Mouse (Mus musculus): ENCODE data around the gene Dync1li1. TPM values are rescaled to one million over a fixed set of nuclear protein-coding genes. Genes with fewer than 3 reads are reported as not detected.
A peak's percentile ranks its signal among the peaks of the same experiment; 100 is the strongest.

Dync1li1 gene
- polyA plus RNA-seq, 1 experiment from 2014 or later: 118 TPM

DNA sequence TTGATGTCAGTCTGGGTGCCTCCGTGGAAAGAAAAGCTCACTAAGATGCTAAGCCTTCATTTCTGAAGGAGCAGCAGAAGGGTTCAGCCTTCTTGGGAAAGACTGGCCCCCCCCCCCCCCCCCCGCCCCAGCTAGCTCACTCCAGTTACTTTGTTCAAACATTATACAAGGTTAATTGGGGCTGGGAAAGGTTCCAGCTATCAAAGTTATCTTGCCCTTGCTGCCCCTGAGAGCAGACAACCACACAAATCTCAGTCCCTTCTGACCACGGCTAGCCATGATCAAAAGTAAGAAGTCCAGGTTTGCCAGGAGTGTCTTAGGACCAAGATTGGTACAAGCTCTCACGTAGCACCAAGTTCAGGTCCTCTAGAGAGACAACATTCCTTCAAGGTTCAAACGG, 19.6 kb upstream of the Dync1li1 start:
- H3K4me1 ChIP-seq (ENCODE audit: control insufficient read depth, insufficient read depth, low read length): peaks cover 9% of the 10 kb centered on the region
- H3K27me3 ChIP-seq (ENCODE audit: control insufficient read depth, insufficient read depth, low read depth, low read length): no peaks in the 10 kb centered on the region
- no peaks in the 10 kb centered on the region for H3K9me3 ChIP-seq (replicated peaks; ENCODE audit: control insufficient read depth, low read length, poor library complexity, severe bottlenecking)
- ATAC-seq: no peak
- no peak overlapping the region for H3K27ac ChIP-seq (ENCODE audit: low read length)
- no peaks in the 10 kb centered on the region for H3K36me3 ChIP-seq (ENCODE audit: control insufficient read depth, insufficient read depth, low read length)
- 84% methylated on average over 4 of the region's 5 CpGs for WGBS
- no peak overlapping the region for H3K4me3 ChIP-seq (ENCODE audit: low read depth, low read length)
- no peak overlapping the region for H3K9ac ChIP-seq (ENCODE audit: low read depth, low read length)
- no peak overlapping the region for H3K4me2 ChIP-seq (ENCODE audit: low read length)

DNA sequence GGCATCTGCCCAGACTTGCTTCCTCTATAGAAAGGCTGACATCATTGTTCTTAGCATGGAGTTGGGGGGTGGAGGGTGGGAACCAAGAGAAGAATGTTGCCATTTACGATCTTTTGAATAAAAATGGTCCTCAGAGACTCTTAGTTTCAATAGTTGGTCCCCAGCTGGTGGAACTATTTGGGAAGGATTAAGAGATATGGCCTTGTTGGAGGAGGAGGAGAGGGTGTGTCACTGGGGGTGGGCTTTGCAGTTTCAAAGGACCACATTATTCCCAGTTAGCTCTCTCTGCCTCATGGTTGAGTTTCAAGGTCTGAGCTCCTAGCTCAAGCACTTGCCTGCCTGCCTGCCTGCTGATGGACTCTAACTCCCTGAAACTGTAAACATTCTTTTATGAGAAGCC, 16.6 kb upstream of the Dync1li1 start:
- Histone ChIP-seq H3K36me3 (ENCODE audit: control insufficient read depth, insufficient read depth, low read length) (no peaks in the 10 kb centered on the region), H3K27ac (ENCODE audit: low read length) (no peak overlapping the region), H3K4me3 (ENCODE audit: low read depth, low read length) (no peak overlapping the region), H3K4me2 (ENCODE audit: low read length) (no peak overlapping the region), H3K9me3 (replicated peaks; ENCODE audit: control insufficient read depth, low read length, poor library complexity, severe bottlenecking) (no peaks in the 10 kb centered on the region), H3K4me1 (ENCODE audit: control insufficient read depth, insufficient read depth, low read length) (peaks cover 9% of the 10 kb centered on the region), H3K27me3 (ENCODE audit: control insufficient read depth, insufficient read depth, low read depth, low read length) (no peaks in the 10 kb centered on the region), H3K9ac (ENCODE audit: low read depth, low read length) (no peak overlapping the region)
- ATAC-seq: no peak
- WGBS: 31% methylated on average over 1 of the region's 1 CpGs

DNA sequence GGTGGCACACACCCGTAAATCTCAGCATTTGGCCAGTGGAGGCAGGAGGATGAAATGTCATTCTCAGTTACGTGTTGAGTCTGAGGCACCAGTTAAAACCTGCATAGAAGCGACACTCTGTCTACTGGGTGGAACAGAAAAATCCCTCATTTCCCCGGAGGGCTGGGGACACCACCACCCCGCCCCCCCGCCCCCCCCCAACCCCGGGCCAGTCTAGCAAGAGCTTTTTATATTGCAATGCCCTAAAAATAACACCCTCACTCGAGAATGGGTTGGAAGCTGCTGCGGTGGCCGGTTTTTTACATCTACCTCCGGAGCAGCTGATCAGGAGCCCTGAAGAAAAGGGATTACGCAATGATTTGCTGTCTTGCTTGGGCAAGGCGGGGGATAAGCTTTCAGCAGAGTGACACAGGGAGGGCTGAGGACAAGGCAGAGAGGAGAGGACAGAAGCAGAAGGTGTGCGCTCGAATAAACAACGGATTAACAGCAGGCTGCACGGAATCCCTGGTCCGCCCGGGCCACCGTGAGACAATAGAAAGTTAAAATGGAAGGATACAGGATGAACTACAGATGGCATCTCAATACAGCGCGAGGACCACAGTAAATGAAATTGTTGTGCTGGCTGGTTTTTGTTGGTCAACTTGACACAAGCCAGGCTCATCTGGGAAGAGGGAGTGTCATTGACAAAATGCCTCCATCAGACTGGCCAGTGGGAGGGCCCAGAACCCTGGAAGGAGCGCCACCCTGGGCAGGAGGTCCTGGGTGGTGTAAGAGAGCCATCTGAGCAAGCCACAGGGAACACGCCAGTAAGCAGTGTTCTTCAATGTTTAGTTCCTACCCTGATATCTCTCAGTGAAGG, 15.7 kb upstream of the Dync1li1 start:
- Histone ChIP-seq H3K4me1 (ENCODE audit: control insufficient read depth, insufficient read depth, low read length) (peaks cover 9% of the 10 kb centered on the region), H3K9me3 (replicated peaks; ENCODE audit: control insufficient read depth, low read length, poor library complexity, severe bottlenecking) (no peaks in the 10 kb centered on the region), H3K36me3 (ENCODE audit: control insufficient read depth, insufficient read depth, low read length) (no peaks in the 10 kb centered on the region), H3K9ac (ENCODE audit: low read depth, low read length) (peak overlapping the region; percentile 59), H3K27ac (ENCODE audit: low read length) (peak overlapping the region; percentile 85), H3K4me3 (ENCODE audit: low read depth, low read length) (peak overlapping the region; percentile 35), H3K4me2 (ENCODE audit: low read length) (peak overlapping the region; percentile 63), H3K27me3 (ENCODE audit: control insufficient read depth, insufficient read depth, low read depth, low read length) (no peaks in the 10 kb centered on the region)
- WGBS: 2% methylated on average over 24 of the region's 24 CpGs
- peak; percentile 76 for ATAC-seq

DNA sequence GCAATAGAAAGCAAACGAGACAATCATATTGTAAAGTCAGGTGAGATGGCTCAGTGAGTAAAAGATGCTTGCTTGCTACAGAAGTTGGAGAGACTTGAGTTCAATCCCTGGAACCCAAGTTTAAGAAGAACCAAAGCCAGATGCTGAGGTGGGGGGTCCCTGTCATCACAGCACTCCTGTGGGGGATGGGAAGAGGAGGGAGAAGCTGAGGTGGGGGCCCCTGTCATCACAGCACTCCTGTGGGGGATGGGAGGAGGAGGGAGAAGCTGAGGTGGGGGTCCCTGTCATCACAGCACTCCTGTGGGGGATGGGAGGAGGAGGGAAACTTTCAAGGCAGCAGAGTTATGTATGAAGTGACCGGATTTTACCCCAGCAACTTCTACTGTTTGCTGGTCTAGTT, 15.0 kb upstream of the Dync1li1 start:
- Histone ChIP-seq H3K9me3 (replicated peaks; ENCODE audit: control insufficient read depth, low read length, poor library complexity, severe bottlenecking) (no peaks in the 10 kb centered on the region), H3K4me2 (ENCODE audit: low read length) (peak overlapping the region; percentile 63), H3K36me3 (ENCODE audit: control insufficient read depth, insufficient read depth, low read length) (no peaks in the 10 kb centered on the region), H3K4me3 (ENCODE audit: low read depth, low read length) (peak overlapping the region; percentile 35; the same call in 1 of the 2 replicates), H3K27ac (ENCODE audit: low read length) (peak overlapping the region; percentile 85), H3K27me3 (ENCODE audit: control insufficient read depth, insufficient read depth, low read depth, low read length) (no peaks in the 10 kb centered on the region), H3K9ac (ENCODE audit: low read depth, low read length) (peak overlapping the region; percentile 59), H3K4me1 (ENCODE audit: control insufficient read depth, insufficient read depth, low read length) (peaks cover 9% of the 10 kb centered on the region)
- ATAC-seq: no peak
- 57% methylated on average over 2 of the region's 2 CpGs for WGBS

DNA sequence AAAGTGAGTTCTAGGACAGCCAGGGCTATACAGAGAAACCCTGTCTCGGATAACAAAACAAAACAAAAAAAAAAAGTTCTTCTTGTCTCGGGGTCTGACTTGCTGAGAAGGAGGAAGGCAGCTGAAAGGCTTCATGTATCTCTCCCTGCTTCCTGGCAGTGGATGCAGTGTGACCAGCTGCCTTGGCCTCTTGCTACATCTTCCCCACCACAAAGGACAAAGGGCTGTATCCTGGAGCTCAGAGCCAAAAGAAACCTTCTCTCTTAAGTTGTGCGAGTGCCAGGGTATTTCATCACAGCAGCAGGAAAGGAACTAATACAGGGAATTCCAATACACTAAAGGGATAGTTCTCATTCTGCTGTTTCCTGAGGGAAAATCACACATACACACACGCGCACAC, 10.0 kb upstream of the Dync1li1 start:
- no peak overlapping the region for H3K4me3 ChIP-seq (ENCODE audit: low read depth, low read length)
- no peak overlapping the region for H3K4me2 ChIP-seq (ENCODE audit: low read length)
- H3K9me3 ChIP-seq (replicated peaks; ENCODE audit: control insufficient read depth, low read length, poor library complexity, severe bottlenecking): no peaks in the 10 kb centered on the region
- 83% methylated on average over 5 of the region's 5 CpGs for WGBS
- H3K4me1 ChIP-seq (ENCODE audit: control insufficient read depth, insufficient read depth, low read length): peaks cover 4% of the 10 kb centered on the region
- H3K9ac ChIP-seq (ENCODE audit: low read depth, low read length): no peak overlapping the region
- no peak for ATAC-seq
- no peak overlapping the region for H3K27ac ChIP-seq (ENCODE audit: low read length)
- no peaks in the 10 kb centered on the region for H3K36me3 ChIP-seq (ENCODE audit: control insufficient read depth, insufficient read depth, low read length)
- no peaks in the 10 kb centered on the region for H3K27me3 ChIP-seq (ENCODE audit: control insufficient read depth, insufficient read depth, low read depth, low read length)

DNA sequence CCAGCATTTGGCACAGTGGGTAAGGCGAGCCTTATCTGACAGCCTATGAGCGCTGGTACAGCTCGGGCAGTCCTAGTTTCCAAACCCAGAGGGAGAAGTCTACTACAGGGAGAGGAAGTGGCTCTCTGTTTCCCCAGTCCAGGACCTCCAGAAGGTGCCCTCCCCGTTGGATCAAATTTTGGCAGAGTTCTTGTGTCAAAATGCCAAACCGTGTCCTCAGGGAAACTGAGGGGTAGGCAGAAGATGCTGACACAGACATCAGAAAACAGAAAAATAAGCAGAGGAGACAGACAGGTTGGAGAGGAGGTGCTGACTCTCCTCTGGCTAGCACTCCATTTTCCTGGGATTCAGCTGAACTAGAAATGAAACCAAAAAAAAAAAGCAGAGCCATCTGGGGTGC, 8.6 kb upstream of the Dync1li1 start:
- no peaks in the 10 kb centered on the region for H3K9me3 ChIP-seq (replicated peaks; ENCODE audit: control insufficient read depth, low read length, poor library complexity, severe bottlenecking)
- WGBS: 86% methylated on average over 5 of the region's 5 CpGs
- no peaks in the 10 kb centered on the region for H3K4me1 ChIP-seq (ENCODE audit: control insufficient read depth, insufficient read depth, low read length)

DNA sequence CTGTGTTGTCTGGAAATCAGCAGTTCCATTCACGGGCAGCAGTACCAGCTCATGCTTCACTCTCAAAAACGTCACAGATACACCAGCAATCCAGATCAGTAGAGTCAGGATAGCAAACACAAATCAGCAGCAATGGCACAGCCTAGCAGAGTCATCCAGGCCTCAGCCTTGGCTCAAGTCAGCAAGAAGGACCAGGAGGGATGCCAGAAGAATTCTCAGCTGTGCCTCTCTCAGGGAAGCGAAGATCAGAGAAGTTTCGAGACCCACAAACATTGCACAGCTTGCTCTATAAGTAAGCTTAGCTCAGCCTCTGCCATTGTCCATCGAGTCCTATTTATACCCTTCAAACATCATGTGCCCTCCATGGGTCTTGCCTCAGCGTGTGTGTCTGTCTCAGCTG, 8.1 kb upstream of the Dync1li1 start:
- no peaks in the 10 kb centered on the region for H3K9me3 ChIP-seq (replicated peaks; ENCODE audit: control insufficient read depth, low read length, poor library complexity, severe bottlenecking)
- WGBS: 84% methylated on average over 6 of the region's 6 CpGs
- no peak overlapping the region for H3K27ac ChIP-seq (ENCODE audit: low read length)
- no peak for ATAC-seq
- no peaks in the 10 kb centered on the region for H3K36me3 ChIP-seq (ENCODE audit: control insufficient read depth, insufficient read depth, low read length)
- no peaks in the 10 kb centered on the region for H3K27me3 ChIP-seq (ENCODE audit: control insufficient read depth, insufficient read depth, low read depth, low read length)
- no peak overlapping the region for H3K4me3 ChIP-seq (ENCODE audit: low read depth, low read length)
- no peaks in the 10 kb centered on the region for H3K4me1 ChIP-seq (ENCODE audit: control insufficient read depth, insufficient read depth, low read length)
- H3K4me2 ChIP-seq (ENCODE audit: low read length): no peak overlapping the region
- H3K9ac ChIP-seq (ENCODE audit: low read depth, low read length): no peak overlapping the region

More for the DNA sequence above, 8.6 kb upstream of the Dync1li1 start:
- H3K27me3 ChIP-seq (ENCODE audit: control insufficient read depth, insufficient read depth, low read depth, low read length): no peaks in the 10 kb centered on the region
- no peak for ATAC-seq
- H3K4me2 ChIP-seq (ENCODE audit: low read length): no peak overlapping the region
- H3K27ac ChIP-seq (ENCODE audit: low read length): no peak overlapping the region
- H3K4me3 ChIP-seq (ENCODE audit: low read depth, low read length): no peak overlapping the region
- H3K9ac ChIP-seq (ENCODE audit: low read depth, low read length): no peak overlapping the region
- no peaks in the 10 kb centered on the region for H3K36me3 ChIP-seq (ENCODE audit: control insufficient read depth, insufficient read depth, low read length)

DNA sequence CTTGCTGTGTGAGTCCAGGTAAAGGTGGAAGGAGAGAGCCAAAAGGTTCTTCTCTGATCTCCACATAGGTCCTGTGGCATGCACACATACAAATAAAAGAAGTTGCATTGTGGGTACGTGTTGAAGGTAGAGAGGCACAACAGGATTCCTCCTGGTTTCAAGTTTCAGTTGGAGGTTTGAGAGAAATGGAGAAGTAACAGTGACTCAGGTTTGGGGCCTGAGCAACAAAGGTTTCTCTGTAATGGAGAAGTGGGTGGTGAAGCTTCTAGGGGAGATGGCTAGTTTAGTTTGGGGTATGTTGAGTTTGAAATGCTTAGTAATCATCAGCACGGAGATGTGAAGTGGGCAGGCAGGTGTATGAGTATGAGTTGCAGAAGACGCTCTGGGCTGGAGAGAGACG, 6.4 kb upstream of the Dync1li1 start:
- H3K36me3 ChIP-seq (ENCODE audit: control insufficient read depth, insufficient read depth, low read length): no peaks in the 10 kb centered on the region
- H3K4me2 ChIP-seq (ENCODE audit: low read length): no peak overlapping the region
- H3K4me3 ChIP-seq (ENCODE audit: low read depth, low read length): no peak overlapping the region
- H3K4me1 ChIP-seq (ENCODE audit: control insufficient read depth, insufficient read depth, low read length): no peaks in the 10 kb centered on the region
- ATAC-seq: no peak
- no peaks in the 10 kb centered on the region for H3K9me3 ChIP-seq (replicated peaks; ENCODE audit: control insufficient read depth, low read length, poor library complexity, severe bottlenecking)
- 88% methylated on average over 4 of the region's 4 CpGs for WGBS
- H3K27me3 ChIP-seq (ENCODE audit: control insufficient read depth, insufficient read depth, low read depth, low read length): no peaks in the 10 kb centered on the region
- H3K27ac ChIP-seq (ENCODE audit: low read length): no peak overlapping the region
- H3K9ac ChIP-seq (ENCODE audit: low read depth, low read length): no peak overlapping the region

DNA sequence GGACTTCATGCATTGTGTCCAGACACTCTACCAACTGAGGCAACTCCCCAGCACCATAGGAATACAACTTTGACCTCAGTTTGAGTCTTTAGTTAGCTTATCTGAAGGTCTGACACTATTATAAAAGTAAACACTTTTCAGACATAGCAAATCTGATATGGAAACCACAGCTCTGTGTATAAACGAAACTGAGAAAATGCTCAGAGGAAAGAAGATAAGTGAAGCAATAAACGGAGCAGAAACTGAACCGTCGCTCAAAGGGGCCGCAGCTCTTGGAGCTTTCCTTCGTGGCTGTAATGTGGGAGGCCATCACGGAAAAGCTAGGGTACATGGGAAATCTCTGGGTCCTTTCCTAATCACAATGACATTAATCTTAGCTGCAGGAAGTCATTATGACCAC, 2.3 kb upstream of the Dync1li1 start:
- H3K36me3 ChIP-seq (ENCODE audit: control insufficient read depth, insufficient read depth, low read length): 0 out of 2 replicates have a peak, but pooled peaks cover 2% of the 10 kb centered on the region
- 94% methylated on average over 7 of the region's 7 CpGs for WGBS
- H3K4me1 ChIP-seq (ENCODE audit: control insufficient read depth, insufficient read depth, low read length): peaks cover 24% of the 10 kb centered on the region
- no peak overlapping the region for H3K27ac ChIP-seq (ENCODE audit: low read length)
- ATAC-seq: no peak
- H3K4me3 ChIP-seq (ENCODE audit: low read depth, low read length): no peak overlapping the region
- H3K9me3 ChIP-seq (replicated peaks; ENCODE audit: control insufficient read depth, low read length, poor library complexity, severe bottlenecking): no peaks in the 10 kb centered on the region
- no peak overlapping the region for H3K9ac ChIP-seq (ENCODE audit: low read depth, low read length)
- H3K4me2 ChIP-seq (ENCODE audit: low read length): no peak overlapping the region
- no peaks in the 10 kb centered on the region for H3K27me3 ChIP-seq (ENCODE audit: control insufficient read depth, insufficient read depth, low read depth, low read length)
